Mouse (Mus musculus): ENCODE results near the gene Mcur1.

The Mcur1 gene

GRCm38 (mm10) chr13:43559711-43560457 is at the start of gene Mcur1:
Mcur1 (minus strand) TSS chr13:43560191.
- DNase-seq (ENCODE audit: low read depth, low spot score): peak; percentile 82

- DNase-seq (ENCODE audit: low read depth, low spot score): no peak
Measured at GRCm38 (mm10) chr13:43608854-43609253, 48.9 kb upstream of the Mcur1 start.

GRCm38 (mm10) chr13:43603042-43603441 is 43.1 kb upstream of the Mcur1 start:
- DNase-seq (ENCODE audit: low read depth, low spot score): no peak

GRCm38 (mm10) chr13:43602440-43602839 is 42.4 kb upstream of the Mcur1 start:
- no peak for DNase-seq (ENCODE audit: low read depth, low spot score)

GRCm38 (mm10) chr13:43600967-43601366 is 41.0 kb upstream of the Mcur1 start:
- no peak for DNase-seq (ENCODE audit: low read depth, low spot score)

GRCm38 (mm10) chr13:43595896-43596295 is 35.9 kb upstream of the Mcur1 start:
- peak; percentile 51 for DNase-seq (ENCODE audit: low read depth, low spot score)

- no peak for DNase-seq (ENCODE audit: low read depth, low spot score)
Measured at GRCm38 (mm10) chr13:43592681-43593068, 32.7 kb upstream of the Mcur1 start.

GRCm38 (mm10) chr13:43591828-43592680 is 32.1 kb upstream of the Mcur1 start:
- DNase-seq (ENCODE audit: low read depth, low spot score): peak; percentile 36

GRCm38 (mm10) chr13:43587844-43588840 is 28.2 kb upstream of the Mcur1 start:
- no peak for DNase-seq (ENCODE audit: low read depth, low spot score)

GRCm38 (mm10) chr13:43586966-43587365 is 27.0 kb upstream of the Mcur1 start:
- DNase-seq (ENCODE audit: low read depth, low spot score): no peak

- no peak for DNase-seq (ENCODE audit: low read depth, low spot score)
Measured at GRCm38 (mm10) chr13:43585335-43585734, 25.3 kb upstream of the Mcur1 start.

GRCm38 (mm10) chr13:43583504-43583903 is 23.5 kb upstream of the Mcur1 start:
- no peak for DNase-seq (ENCODE audit: low read depth, low spot score)

- no peak for DNase-seq (ENCODE audit: low read depth, low spot score)
Measured at GRCm38 (mm10) chr13:43582961-43583360, 23.0 kb upstream of the Mcur1 start.

- DNase-seq (ENCODE audit: low read depth, low spot score): no peak
Measured at GRCm38 (mm10) chr13:43580661-43581060, 20.7 kb upstream of the Mcur1 start.

GRCm38 (mm10) chr13:43579740-43580139 is 19.7 kb upstream of the Mcur1 start:
- peak; percentile 49 for DNase-seq (ENCODE audit: low read depth, low spot score)

- DNase-seq (ENCODE audit: low read depth, low spot score): no peak
Measured at GRCm38 (mm10) chr13:43577766-43578165, 17.8 kb upstream of the Mcur1 start.

GRCm38 (mm10) chr13:43577254-43577653 is 17.3 kb upstream of the Mcur1 start:
- no peak for DNase-seq (ENCODE audit: low read depth, low spot score)

- DNase-seq (ENCODE audit: low read depth, low spot score): no peak
Measured at GRCm38 (mm10) chr13:43575431-43575830, 15.4 kb upstream of the Mcur1 start.

GRCm38 (mm10) chr13:43573979-43574378 is 14.0 kb upstream of the Mcur1 start:
- no peak for DNase-seq (ENCODE audit: low read depth, low spot score)

GRCm38 (mm10) chr13:43567141-43567891 is 7.3 kb upstream of the Mcur1 start:
- no peak for DNase-seq (ENCODE audit: low read depth, low spot score)

GRCm38 (mm10) chr13:43566184-43566583 is 6.2 kb upstream of the Mcur1 start:
- DNase-seq (ENCODE audit: low read depth, low spot score): no peak
